Mouse (Mus musculus): ENCODE results near the gene Neil1. TPM values are rescaled to one million over a fixed set of nuclear protein-coding genes. Genes with fewer than 3 reads are reported as not detected.

Gene Neil1
- polyA plus RNA-seq, 1 experiment, result 13.5 TPM

DNA sequence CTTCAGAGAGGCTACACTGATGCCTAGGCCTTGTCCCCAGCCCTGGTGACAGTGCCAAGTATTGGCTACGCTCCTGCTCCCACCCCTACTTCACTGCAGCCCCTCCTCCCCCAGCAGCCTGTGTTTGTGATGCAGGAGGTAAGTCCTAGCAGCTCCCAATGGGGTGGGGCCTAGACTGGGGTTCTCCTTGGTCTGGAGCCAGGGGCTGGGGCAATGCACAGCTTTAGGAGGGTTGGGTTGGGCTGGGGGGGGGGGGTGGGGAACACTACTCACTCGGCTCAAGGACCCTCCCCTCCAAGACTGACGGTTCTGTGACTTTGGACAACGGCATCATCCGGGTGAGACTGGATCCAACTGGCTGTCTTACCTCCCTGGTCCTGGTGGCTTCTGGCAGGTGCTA lies 8.5 kb downstream of the Neil1 start:
- DNase-seq (ENCODE audit: extremely low spot score in 1 of 2, low spot score in 1 of 2), result no peak

- no peak for DNase-seq (ENCODE audit: extremely low spot score in 1 of 2, low spot score in 1 of 2)
Measured at GRCm38 (mm10) chr9:57139110-57139509, 9.0 kb downstream of the Neil1 start.

GRCm38 (mm10) chr9:57138507-57138906 lies 9.6 kb downstream of the Neil1 start:
- DNase-seq (ENCODE audit: extremely low spot score in 1 of 2, low spot score in 1 of 2), result no peak

GRCm38 (mm10) chr9:57137777-57138176 lies 10.3 kb downstream of the Neil1 start:
- DNase-seq (ENCODE audit: extremely low spot score in 1 of 2, low spot score in 1 of 2), result no peak

GRCm38 (mm10) chr9:57137246-57137645 lies 10.9 kb downstream of the Neil1 start:
- no peak for DNase-seq (ENCODE audit: extremely low spot score in 1 of 2, low spot score in 1 of 2)

- peak; percentile 92 to 96 for DNase-seq (ENCODE audit: extremely low spot score in 1 of 2, low spot score in 1 of 2)
Measured at GRCm38 (mm10) chr9:57130577-57131433, 17.3 kb downstream of the Neil1 start, which contains the start of gene Man2c1. Gene Man2c1 (plus strand): TSS chr9:57130690.

GRCm38 (mm10) chr9:57129641-57130040 lies 18.5 kb downstream of the Neil1 start:
- DNase-seq (ENCODE audit: extremely low spot score in 1 of 2, low spot score in 1 of 2), result no peak

GRCm38 (mm10) chr9:57117261-57117755 lies 30.8 kb downstream of the Neil1 start:
- DNase-seq (ENCODE audit: extremely low spot score in 1 of 2, low spot score in 1 of 2), result no peak

Other genes starting within 250 kb of the Neil1 start
- gene Snx33, start 219.9 kb downstream of the Neil1 start, polyA plus RNA-seq (2012; rRNA removed), result 4.9 and 5.3 TPM in 2 replicates
- gene Imp3, start 210.8 kb downstream of the Neil1 start, polyA plus RNA-seq (2012; rRNA removed), result 83.7 and 94.4 TPM in 2 replicates
- 16.1 and 16.2 TPM in 2 replicates for gene Snupn, start 197.4 kb downstream of the Neil1 start, polyA plus RNA-seq (2012; rRNA removed)
- 25.1 TPM in 2 replicates for gene Ptpn9, start 153.4 kb downstream of the Neil1 start, polyA plus RNA-seq (2012; rRNA removed)
- gene Sin3a, start 76.3 kb downstream of the Neil1 start, polyA plus RNA-seq (2012; rRNA removed), result 27.4 and 29.9 TPM in 2 replicates
- 241 and 243 TPM in 2 replicates for gene Man2c1, start 17.6 kb downstream of the Neil1 start, polyA plus RNA-seq (2012; rRNA removed)
- 173 and 188 TPM in 2 replicates for gene Commd4, start 10.0 kb upstream of the Neil1 start, polyA plus RNA-seq (2012; rRNA removed)
- gene Trcg1, start 88.3 kb upstream of the Neil1 start, polyA plus RNA-seq (2012; rRNA removed), result not detected in 2 replicates
- 4.6 and 5.4 TPM in 2 replicates for gene 1700017B05Rik, start 114.3 kb upstream of the Neil1 start, polyA plus RNA-seq (2012; rRNA removed)

Measured in frontal cortex, adult 2 months (tissue).